Mouse (Mus musculus): ENCODE measurements around the gene Pik3r6. TPM values are rescaled to one million over a fixed set of nuclear protein-coding genes. Genes with fewer than 3 reads are reported as not detected.

Pik3r6 gene
- polyA plus RNA-seq, 2 experiments, result 1.3 to 1.5 TPM

DNA sequence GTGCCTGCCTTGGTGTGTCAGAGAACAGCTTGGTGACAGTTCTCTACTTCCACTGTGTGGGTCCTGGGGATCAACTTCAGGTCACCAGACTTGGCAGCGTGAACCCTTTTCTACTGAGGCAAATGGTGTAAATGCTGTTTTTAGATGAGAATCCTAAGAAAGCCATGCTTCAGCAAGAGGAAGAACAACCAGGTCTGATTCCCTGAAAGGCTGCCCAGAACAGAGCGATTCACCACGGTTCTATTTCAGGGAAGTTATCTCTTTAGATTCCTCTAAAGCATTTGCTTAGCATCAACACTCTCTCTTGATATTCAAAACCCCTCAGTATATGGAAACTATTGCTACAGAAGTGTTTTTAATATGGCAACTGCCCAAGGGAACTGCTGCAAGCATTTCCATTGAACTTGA is 24.2 kb upstream of the Pik3r6 start:
- TF ChIP-seq EP300 (IDR thresholded peaks at IDR 0.05; ENCODE audit: low read depth), result no peak
- TF ChIP-seq CTCF (IDR thresholded peaks at IDR 0.05; ENCODE audit: low read depth), result no peak
- H3K9me3 ChIP-seq (ENCODE audit: control insufficient read depth, low read length), result no peaks in the 10 kb centered on the region
- H3K27me3 ChIP-seq (ENCODE audit: control insufficient read depth, insufficient read depth, low read length), result no peaks in the 10 kb centered on the region
- DNase-seq (ENCODE audit: low read depth in 3 of 3, low spot score in 3 of 3) (no peak), ATAC-seq (ENCODE audit: insufficient read depth) (no peak)
- no peak overlapping the region for H3K9ac ChIP-seq (replicated peaks)
- WGBS (ENCODE audit: insufficient replicate concordance), result 56% methylated on average over 3 of the region's 3 CpGs
- H3K36me3 ChIP-seq (replicated peaks; ENCODE audit: control insufficient read depth, insufficient read depth, low read depth), result no peaks in the 10 kb centered on the region
- H3K27ac ChIP-seq, result no peak overlapping the region
- H3K4me2 ChIP-seq (ENCODE audit: low read depth), result no peak overlapping the region
- no peak overlapping the region for H3K4me3 ChIP-seq (ENCODE audit: insufficient read depth in 1 of 2, low read depth in 2 of 2, low read length in 2 of 2)
- H3K4me1 ChIP-seq (replicated peaks; ENCODE audit: control insufficient read depth in 2 of 2, insufficient read depth in 2 of 2, low read length in 1 of 2), result no peaks in the 10 kb centered on the region

DNA sequence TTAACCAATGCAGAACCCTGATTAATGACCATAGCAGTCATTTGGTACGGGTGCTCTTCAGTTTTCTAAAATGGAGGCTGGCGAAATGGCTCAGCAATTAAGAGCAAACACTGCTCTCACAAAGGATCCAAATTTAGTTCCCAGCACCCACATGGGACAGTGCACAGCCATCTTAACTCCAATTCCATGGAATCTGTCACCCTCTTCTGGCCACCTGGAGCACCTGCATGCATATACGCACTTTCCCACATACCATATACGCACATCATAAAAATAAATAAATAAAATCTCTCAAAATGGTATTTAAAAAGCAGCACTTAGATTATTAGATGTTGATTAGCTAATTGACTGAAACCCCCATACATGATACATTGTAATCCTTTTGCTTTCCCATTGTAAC is 22.2 kb upstream of the Pik3r6 start:
- Histone ChIP-seq H3K27me3 (ENCODE audit: control insufficient read depth, insufficient read depth, low read length) (no peaks in the 10 kb centered on the region), H3K4me1 (replicated peaks; ENCODE audit: control insufficient read depth in 2 of 2, insufficient read depth in 2 of 2, low read length in 1 of 2) (no peaks in the 10 kb centered on the region), H3K27ac (no peak overlapping the region), H3K4me3 (ENCODE audit: insufficient read depth in 1 of 2, low read depth in 2 of 2, low read length in 2 of 2) (no peak overlapping the region), H3K9me3 (ENCODE audit: control insufficient read depth, low read length) (no peaks in the 10 kb centered on the region), H3K9ac (replicated peaks) (no peak overlapping the region), H3K36me3 (replicated peaks; ENCODE audit: control insufficient read depth, insufficient read depth, low read depth) (no peaks in the 10 kb centered on the region), H3K4me2 (ENCODE audit: low read depth) (no peak overlapping the region)
- ATAC-seq (ENCODE audit: insufficient read depth), result no peak
- 76% methylated on average over 4 of the region's 4 CpGs for WGBS (ENCODE audit: insufficient replicate concordance)
- TF ChIP-seq EP300 (IDR thresholded peaks at IDR 0.05; ENCODE audit: low read depth), result no peak
- TF ChIP-seq CTCF (IDR thresholded peaks at IDR 0.05; ENCODE audit: low read depth), result peak; percentile 27
- DNase-seq (ENCODE audit: low read depth in 3 of 3, low spot score in 3 of 3), result no peak

DNA sequence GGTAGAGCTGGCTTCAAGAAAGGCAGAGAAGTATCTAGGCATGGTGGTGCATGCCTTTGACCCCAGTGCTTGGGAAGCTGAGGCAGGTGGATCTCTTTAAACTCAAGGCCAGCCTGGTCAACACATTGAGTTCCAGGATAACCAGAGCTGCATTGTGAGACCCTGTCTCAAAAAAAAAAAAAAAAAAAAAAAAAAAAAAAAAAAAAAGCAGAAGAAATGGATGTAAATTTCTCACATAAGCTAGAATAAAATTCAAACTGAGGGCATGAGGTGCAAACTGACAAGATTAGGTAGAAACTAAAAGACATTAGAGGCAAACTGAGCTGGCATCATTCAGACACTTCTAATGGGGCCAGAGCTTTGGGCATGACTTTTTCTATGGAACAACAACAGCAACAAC is 20.8 kb upstream of the Pik3r6 start:
- ATAC-seq (ENCODE audit: insufficient read depth), result no peak
- no peak for TF ChIP-seq EP300 (IDR thresholded peaks at IDR 0.05; ENCODE audit: low read depth)
- no peak for TF ChIP-seq CTCF (IDR thresholded peaks at IDR 0.05; ENCODE audit: low read depth)
- Histone ChIP-seq H3K27me3 (ENCODE audit: control insufficient read depth, insufficient read depth, low read length) (no peaks in the 10 kb centered on the region), H3K4me3 (ENCODE audit: insufficient read depth in 1 of 2, low read depth in 2 of 2, low read length in 2 of 2) (no peak overlapping the region), H3K9ac (replicated peaks) (no peak overlapping the region), H3K4me1 (replicated peaks; ENCODE audit: control insufficient read depth in 2 of 2, insufficient read depth in 2 of 2, low read length in 1 of 2) (no peaks in the 10 kb centered on the region), H3K27ac (no peak overlapping the region), H3K4me2 (ENCODE audit: low read depth) (no peak overlapping the region), H3K36me3 (replicated peaks; ENCODE audit: control insufficient read depth, insufficient read depth, low read depth) (no peaks in the 10 kb centered on the region), H3K9me3 (ENCODE audit: control insufficient read depth, low read length) (no peaks in the 10 kb centered on the region)
- no peak for DNase-seq (ENCODE audit: low read depth in 3 of 3, low spot score in 3 of 3)

DNA sequence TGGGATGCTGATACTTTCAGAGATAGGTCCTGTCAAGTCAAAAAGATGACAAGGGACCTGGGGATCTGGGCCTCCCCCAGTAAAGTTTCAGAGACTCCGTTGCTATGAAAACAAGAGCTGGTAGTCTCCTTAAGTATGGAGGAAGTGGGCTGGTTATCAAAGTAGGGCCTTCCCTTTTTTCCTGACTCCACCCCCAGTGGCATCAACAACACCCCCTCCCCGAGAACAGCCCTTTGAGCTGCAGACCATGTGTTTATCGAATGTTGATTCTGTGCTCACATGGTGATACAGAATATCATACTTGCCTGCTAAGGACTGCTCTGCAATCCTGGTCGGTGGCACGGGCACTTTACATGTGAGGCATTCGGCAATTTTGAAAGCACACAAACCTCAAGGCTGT is 19.6 kb upstream of the Pik3r6 start:
- H3K27ac ChIP-seq, result no peak overlapping the region
- no peak overlapping the region for H3K4me2 ChIP-seq (ENCODE audit: low read depth)
- no peak for ATAC-seq (ENCODE audit: insufficient read depth)
- TF ChIP-seq EP300 (IDR thresholded peaks at IDR 0.05; ENCODE audit: low read depth), result no peak
- no peak for TF ChIP-seq CTCF (IDR thresholded peaks at IDR 0.05; ENCODE audit: low read depth)
- H3K9me3 ChIP-seq (ENCODE audit: control insufficient read depth, low read length), result no peaks in the 10 kb centered on the region
- H3K4me3 ChIP-seq (ENCODE audit: insufficient read depth in 1 of 2, low read depth in 2 of 2, low read length in 2 of 2), result no peak overlapping the region
- no peak overlapping the region for H3K9ac ChIP-seq (replicated peaks)
- no peaks in the 10 kb centered on the region for H3K36me3 ChIP-seq (replicated peaks; ENCODE audit: control insufficient read depth, insufficient read depth, low read depth)
- WGBS (ENCODE audit: insufficient replicate concordance), result 26% methylated on average over 6 of the region's 6 CpGs
- H3K27me3 ChIP-seq (ENCODE audit: control insufficient read depth, insufficient read depth, low read length), result no peaks in the 10 kb centered on the region
- no peaks in the 10 kb centered on the region for H3K4me1 ChIP-seq (replicated peaks; ENCODE audit: control insufficient read depth in 2 of 2, insufficient read depth in 2 of 2, low read length in 1 of 2)
- no peak for DNase-seq (ENCODE audit: low read depth in 3 of 3, low spot score in 3 of 3)

DNA sequence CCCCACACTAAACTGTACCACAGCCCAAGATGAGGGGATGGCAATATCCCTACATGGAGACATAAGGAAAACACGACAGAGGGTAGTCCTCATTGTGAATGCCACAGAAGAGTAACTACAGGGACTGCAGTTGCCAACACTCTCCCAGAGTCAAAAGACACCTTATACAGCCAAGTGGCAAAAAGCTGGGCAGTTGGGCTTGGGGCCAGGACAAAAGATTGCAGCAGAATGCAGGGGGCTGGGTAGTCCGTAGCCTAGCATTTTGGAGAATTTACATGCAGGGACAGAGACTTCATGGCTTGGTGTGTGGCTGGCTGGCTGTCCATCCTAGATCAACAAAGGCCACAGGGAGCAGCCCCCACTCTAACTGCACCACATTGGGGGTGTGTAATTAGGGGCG is 18.4 kb upstream of the Pik3r6 start:
- H3K4me1 ChIP-seq (replicated peaks; ENCODE audit: control insufficient read depth in 2 of 2, insufficient read depth in 2 of 2, low read length in 1 of 2), result no peaks in the 10 kb centered on the region
- H3K27me3 ChIP-seq (ENCODE audit: control insufficient read depth, insufficient read depth, low read length), result no peaks in the 10 kb centered on the region
- H3K36me3 ChIP-seq (replicated peaks; ENCODE audit: control insufficient read depth, insufficient read depth, low read depth), result no peaks in the 10 kb centered on the region
- DNase-seq (ENCODE audit: low read depth in 3 of 3, low spot score in 3 of 3) (no peak), ATAC-seq (ENCODE audit: insufficient read depth) (no peak)
- TF ChIP-seq EP300 (IDR thresholded peaks at IDR 0.05; ENCODE audit: low read depth), result no peak
- TF ChIP-seq CTCF (IDR thresholded peaks at IDR 0.05; ENCODE audit: low read depth), result no peak
- H3K27ac ChIP-seq, result no peak overlapping the region
- WGBS (ENCODE audit: insufficient replicate concordance), result 68% methylated on average over 3 of the region's 3 CpGs
- no peak overlapping the region for H3K4me2 ChIP-seq (ENCODE audit: low read depth)
- H3K9me3 ChIP-seq (ENCODE audit: control insufficient read depth, low read length), result no peaks in the 10 kb centered on the region
- H3K9ac ChIP-seq (replicated peaks), result no peak overlapping the region
- no peak overlapping the region for H3K4me3 ChIP-seq (ENCODE audit: insufficient read depth in 1 of 2, low read depth in 2 of 2, low read length in 2 of 2)
